Mouse (Mus musculus) MEL (cell line): ENCODE measurements around the gene Osbpl3. TPM values are rescaled to one million over a fixed set of nuclear protein-coding genes. Genes with fewer than 3 reads are reported as not detected.
A peak's percentile ranks its signal among the peaks of the same experiment; 100 is the strongest.

Experiments used
- DNase-seq: peaks from one replicate; pipeline ENCODE4 v3.0.0; 2011; ENCODE audit warnings: low read depth, low spot score
- H3K27ac ChIP-seq: 2 replicates; pipeline ENCODE4 v1.5.1; 2012; ENCODE audit warnings: low read depth, mild to moderate bottlenecking, control low read depth, low read length, moderate library complexity; ENCODE audit not compliant: control insufficient read depth
- H3K27me3 ChIP-seq, 2 experiments: fragments of 150-350 bp in 1 of 2; sonication (generic) in 1 of 2; 2 replicates each; pipeline ENCODE4 v1.6.1; 2012; ENCODE audit warnings: low read length in 2 of 2, mild to moderate bottlenecking in 2 of 2, improper control_type of control experiment in 1 of 2, moderate library complexity in 1 of 2; ENCODE audit not compliant: insufficient read depth in 2 of 2, control insufficient read depth in 1 of 2
- H3K36me3 ChIP-seq, 2 experiments: 2 replicates each; pipeline ENCODE4 v1.6.1; 2012 to 2014; ENCODE audit warnings: low read length in 2 of 2, improper control_type of control experiment in 1 of 2, inconsistent platforms in 1 of 2, mild to moderate bottlenecking in 1 of 2; ENCODE audit not compliant: insufficient read depth in 2 of 2, control insufficient read depth in 1 of 2
- H3K4me1 ChIP-seq, 2 experiments: fragments of 150-350 bp in 1 of 2; sonication (generic) in 1 of 2; 2 replicates each; pipeline ENCODE4 v1.6.1; 2012; ENCODE audit warnings: low read length in 2 of 2, improper control_type of control experiment in 1 of 2, mild to moderate bottlenecking in 1 of 2; ENCODE audit not compliant: insufficient read depth in 2 of 2, control insufficient read depth in 1 of 2
- H3K4me3 ChIP-seq, 2 experiments: fragments of 150-350 bp in 1 of 2; sonication (generic) in 1 of 2; 2 replicates each; pipeline ENCODE4 v1.5.1; 2012; ENCODE audit warnings: low read depth in 2 of 2, low read length in 2 of 2, mild to moderate bottlenecking in 2 of 2, moderate library complexity in 2 of 2, control low read depth in 1 of 2, improper control_type of control experiment in 1 of 2; ENCODE audit not compliant: control insufficient read depth in 1 of 2, insufficient read depth in 1 of 2
- H3K79me2 ChIP-seq: 2 replicates; pipeline ENCODE4 v1.6.1; 2012; ENCODE audit warnings: mild to moderate bottlenecking, low read length, moderate library complexity; ENCODE audit not compliant: control insufficient read depth, poor library complexity, insufficient read depth
- H3K9ac ChIP-seq: 2 replicates; pipeline ENCODE4 v1.6.1; 2012; ENCODE audit warnings: low read depth, mild to moderate bottlenecking, control low read depth, low read length, moderate library complexity; ENCODE audit not compliant: control insufficient read depth, poor library complexity, severe bottlenecking
- H3K9me3 ChIP-seq: fragments of 150-350 bp; sonication (generic); replicated peaks from 2 replicates; pipeline ENCODE4 v1.6.1; 2012; ENCODE audit warnings: mild to moderate bottlenecking, low read length, improper control_type of control experiment, moderate library complexity; ENCODE audit not compliant: insufficient read depth
- CHD1 ChIP-seq: IDR thresholded peaks from 2 replicates; pipeline ENCODE4 v1.6.1; 2012; ENCODE audit warnings: low read depth, mild to moderate bottlenecking, inconsistent platforms, low read length, improper control_type of control experiment
- CTCF ChIP-seq, 3 experiments: IDR thresholded peaks in 2 of 3; conservative IDR thresholded peaks in 1 of 3; 2 replicates each; pipeline ENCODE4 v1.5.1; 2011 to 2012; ENCODE audit warnings: low read length in 3 of 3, low read depth in 2 of 3, mild to moderate bottlenecking in 2 of 3, improper control_type of control experiment in 1 of 3, inconsistent platforms in 1 of 3, mixed read lengths in 1 of 3, moderate library complexity in 1 of 3; ENCODE audit not compliant: control insufficient read depth in 1 of 3, insufficient read depth in 1 of 3, poor library complexity in 1 of 3, severe bottlenecking in 1 of 3
- E2F4 ChIP-seq: IDR thresholded peaks from 2 replicates; pipeline ENCODE4 v1.6.1; 2011; ENCODE audit warnings: low read depth, low read length, improper control_type of control experiment, borderline replicate concordance
- ELF1 ChIP-seq: IDR thresholded peaks from 2 replicates; pipeline ENCODE4 v1.6.1; 2014; ENCODE audit warnings: low read depth, mild to moderate bottlenecking, inconsistent platforms, low read length, improper control_type of control experiment, moderate library complexity
- ETS1 ChIP-seq: IDR thresholded peaks from 2 replicates; pipeline ENCODE4 v1.6.1; 2012; ENCODE audit warnings: low read depth, mild to moderate bottlenecking, inconsistent platforms, low read length, improper control_type of control experiment, moderate library complexity
- GABPA ChIP-seq: IDR thresholded peaks from 2 replicates; pipeline ENCODE4 v1.6.1; 2012; ENCODE audit warnings: low read depth, mild to moderate bottlenecking, inconsistent platforms, low read length, improper control_type of control experiment, moderate library complexity
- GATA1 ChIP-seq: IDR thresholded peaks from 2 replicates; pipeline ENCODE4 v1.6.1; 2011; ENCODE audit warnings: low read depth, low read length, improper control_type of control experiment
- KAT2A ChIP-seq: conservative IDR thresholded peaks from 2 replicates; pipeline ENCODE4 v1.6.1; 2012; ENCODE audit warnings: low read depth, low read length, improper control_type of control experiment, inconsistent platforms
- MAFK ChIP-seq: IDR thresholded peaks from 2 replicates; pipeline ENCODE4 v1.6.1; 2011; ENCODE audit warnings: low read depth, mild to moderate bottlenecking, low read length, improper control_type of control experiment, borderline replicate concordance
- MAX ChIP-seq: IDR thresholded peaks from 2 replicates; pipeline ENCODE4 v1.6.1; 2011; ENCODE audit warnings: low read length, improper control_type of control experiment
- MXI1 ChIP-seq: IDR thresholded peaks from 2 replicates; pipeline ENCODE4 v1.6.1; 2011; ENCODE audit warnings: mild to moderate bottlenecking, low read depth, low read length, improper control_type of control experiment
- MYB ChIP-seq: IDR thresholded peaks from 2 replicates; pipeline ENCODE4 v1.6.1; 2011; ENCODE audit warnings: mild to moderate bottlenecking, low read depth, low read length, improper control_type of control experiment
- NELFE ChIP-seq: IDR thresholded peaks from 2 replicates; pipeline ENCODE4 v1.6.1; 2011; ENCODE audit warnings: low read depth, low read length, improper control_type of control experiment
- NRF1 ChIP-seq: IDR thresholded peaks from 2 replicates; pipeline ENCODE4 v1.6.1; 2014; ENCODE audit warnings: low read depth, mild to moderate bottlenecking, inconsistent platforms, low read length, improper control_type of control experiment, moderate library complexity; ENCODE audit not compliant: poor library complexity, insufficient read depth, severe bottlenecking
- POLR2A ChIP-seq, 2 experiments: IDR thresholded peaks; 2 replicates each; pipeline ENCODE4 v1.6.1; 2011 to 2012; ENCODE audit warnings: low read length in 2 of 2, mild to moderate bottlenecking in 2 of 2, control low read depth in 1 of 2, improper control_type of control experiment in 1 of 2, low read depth in 1 of 2, moderate library complexity in 1 of 2; ENCODE audit not compliant: control insufficient read depth in 1 of 2, insufficient read depth in 1 of 2, poor library complexity in 1 of 2
- POLR2AphosphoS2 ChIP-seq: IDR thresholded peaks from 2 replicates; pipeline ENCODE4 v1.6.1; 2011; ENCODE audit warnings: low read length, improper control_type of control experiment
- POLR2AphosphoS5 ChIP-seq: IDR thresholded peaks from 2 replicates; pipeline ENCODE4 v1.6.1; 2012; ENCODE audit warnings: low read depth, borderline replicate concordance, mild to moderate bottlenecking, inconsistent platforms, low read length, moderate library complexity, mixed read lengths
- RAD21 ChIP-seq: IDR thresholded peaks from 2 replicates; pipeline ENCODE4 v1.6.1; 2011; ENCODE audit warnings: mild to moderate bottlenecking, low read depth, low read length, improper control_type of control experiment
- SMC3 ChIP-seq: IDR thresholded peaks from 2 replicates; pipeline ENCODE4 v1.6.1; 2011; ENCODE audit warnings: low read depth, low read length, improper control_type of control experiment
- TAL1 ChIP-seq: IDR thresholded peaks from 2 replicates; pipeline ENCODE4 v1.6.1; 2012; ENCODE audit warnings: mild to moderate bottlenecking, inconsistent platforms, low read length, moderate library complexity, mixed read lengths
- TBP ChIP-seq: IDR thresholded peaks from 2 replicates; pipeline ENCODE4 v1.8.0; 2011; ENCODE audit warnings: low read depth, low read length, improper control_type of control experiment
- TCF12 ChIP-seq: IDR thresholded peaks from 2 replicates; pipeline ENCODE4 v1.6.1; 2014; ENCODE audit warnings: low read depth, mild to moderate bottlenecking, inconsistent platforms, low read length, improper control_type of control experiment, moderate library complexity
- UBTF ChIP-seq: IDR thresholded peaks from 2 replicates; pipeline ENCODE4 v1.6.1; 2012; ENCODE audit warnings: low read depth, mild to moderate bottlenecking, inconsistent platforms, low read length, improper control_type of control experiment, moderate library complexity, borderline replicate concordance; ENCODE audit not compliant: insufficient read depth
- USF1 ChIP-seq: IDR thresholded peaks from 2 replicates; pipeline ENCODE4 v1.6.1; 2014; ENCODE audit warnings: low read depth, mild to moderate bottlenecking, inconsistent platforms, low read length, improper control_type of control experiment, moderate library complexity
- USF2 ChIP-seq, 2 experiments: IDR thresholded peaks; 2 replicates each; pipeline ENCODE4 v1.6.1; 2011 to 2012; ENCODE audit warnings: improper control_type of control experiment in 2 of 2, low read length in 2 of 2, borderline replicate concordance in 1 of 2, inconsistent platforms in 1 of 2, low read depth in 1 of 2, mild to moderate bottlenecking in 1 of 2; ENCODE audit not compliant: insufficient read depth in 1 of 2
- ZC3H11A ChIP-seq: IDR thresholded peaks from 2 replicates; pipeline ENCODE4 v1.6.1; 2012; ENCODE audit warnings: low read depth, mild to moderate bottlenecking, inconsistent platforms, low read length, improper control_type of control experiment
- ZMIZ1 ChIP-seq: IDR thresholded peaks from 2 replicates; pipeline ENCODE4 v1.6.1; 2012; ENCODE audit warnings: low read depth, mild to moderate bottlenecking, inconsistent platforms, low read length, improper control_type of control experiment, moderate library complexity
- ZNF384 ChIP-seq: IDR thresholded peaks from 2 replicates; pipeline ENCODE4 v1.6.1; 2012; ENCODE audit warnings: low read depth, mild to moderate bottlenecking, inconsistent platforms, low read length, improper control_type of control experiment
- polyA plus RNA-seq, 2 experiments: library from polyadenylated mRNA; stranded (reverse) in 1 of 2; unstranded in 1 of 2; fragments of >175 nt in 1 of 2; fragments of >200 nt in 1 of 2; gene quantifications; 2 replicates each; pipeline versions ENCODE4 v1.2.1 to v1.2.4; 2012; ENCODE audit warnings: low replicate concordance in 2 of 2, low read depth in 1 of 2; ENCODE audit not compliant: insufficient read length in 2 of 2, insufficient read depth in 1 of 2, missing spikeins in 1 of 2
- total RNA-seq: library from RNA; depleted of rRNA; stranded (reverse); fragments of 300-350 nt; gene quantifications from 2 replicates; pipeline ENCODE4 v1.2.3, GENCODE M21; 2012

Osbpl3 gene
- total and polyA plus RNA-seq, 3 experiments = 4.9 to 5.6 TPM; not detected in 1

GRCm38 (mm10) chr6:50437815-50438214 lies 18.2 kb downstream of the Osbpl3 start:
- no peaks in the 10 kb centered on the region for H3K79me2 ChIP-seq
- H3K4me1 ChIP-seq = no peaks in the 10 kb centered on the region
- TF ChIP-seq ZC3H11A (no peak), MYB (no peak), MAFK (no peak), POLR2AphosphoS5 (no peak), RAD21 (no peak), CHD1 (no peak), ZMIZ1 (no peak), NRF1 (no peak), USF1 (no peak), POLR2AphosphoS2 (no peak), ETS1 (no peak)
- no peak overlapping the region for H3K9ac ChIP-seq
- peak; percentile 12 for DNase-seq
- H3K4me3 ChIP-seq = no peak overlapping the region
- no peak overlapping the region for H3K27ac ChIP-seq
- no peaks in the 10 kb centered on the region for H3K36me3 ChIP-seq
- no peaks in the 10 kb centered on the region for H3K27me3 ChIP-seq
- no peaks in the 10 kb centered on the region for H3K9me3 ChIP-seq

- no peaks in the 10 kb centered on the region for H3K27me3 ChIP-seq
- peak; percentile 17 for DNase-seq
Observed at GRCm38 (mm10) chr6:50436661-50437060, 19.3 kb downstream of the Osbpl3 start.

GRCm38 (mm10) chr6:50432491-50432890 lies 23.5 kb downstream of the Osbpl3 start:
- no peak overlapping the region for H3K4me3 ChIP-seq
- no peaks in the 10 kb centered on the region for H3K79me2 ChIP-seq
- H3K9me3 ChIP-seq = no peaks in the 10 kb centered on the region
- no peaks in the 10 kb centered on the region for H3K27me3 ChIP-seq
- H3K9ac ChIP-seq = no peak overlapping the region
- no peaks in the 10 kb centered on the region for H3K36me3 ChIP-seq
- DNase-seq = no peak
- no peaks in the 10 kb centered on the region for H3K4me1 ChIP-seq
- no peak overlapping the region for H3K27ac ChIP-seq
- no peak for TF ChIP-seq USF2 (IDR thresholded peaks at IDR 0.05; ENCODE audit: borderline replicate concordance in 1 of 2, insufficient read depth in 1 of 2, low read depth in 1 of 2, low read length in 2 of 2)
- TF ChIP-seq MAFK = no peak
- TF ChIP-seq KAT2A = no peak
- TF ChIP-seq NELFE = no peak
- TF ChIP-seq ELF1 = no peak
- TF ChIP-seq TBP = no peak
- TF ChIP-seq ZNF384 = no peak
- no peak for TF ChIP-seq GATA1
- no peak for TF ChIP-seq USF1
- no peak for TF ChIP-seq TAL1
- TF ChIP-seq GABPA = no peak
- no peak for TF ChIP-seq CTCF (IDR thresholded peaks at IDR 0.05 in 2 of 3, conservative IDR thresholded peaks at IDR 0.05 in 1 of 3; ENCODE audit: control insufficient read depth in 1 of 3, insufficient read depth in 1 of 3, low read depth in 2 of 3, low read length in 3 of 3, poor library complexity in 1 of 3, severe bottlenecking in 1 of 3)
- TF ChIP-seq MAX = no peak
- TF ChIP-seq POLR2A (IDR thresholded peaks at IDR 0.05; ENCODE audit: control insufficient read depth in 1 of 2, insufficient read depth in 1 of 2, low read depth in 1 of 2, low read length in 2 of 2, poor library complexity in 1 of 2) = no peak
- no peak for TF ChIP-seq MXI1
- no peak for TF ChIP-seq POLR2AphosphoS5
- TF ChIP-seq UBTF = no peak

More at GRCm38 (mm10) chr6:50436661-50437060, 19.3 kb downstream of the Osbpl3 start:
- no peak for TF ChIP-seq ZNF384
- no peak for TF ChIP-seq E2F4
- no peak for TF ChIP-seq MYB
- TF ChIP-seq TCF12 = no peak
- peak; percentile 28 for TF ChIP-seq SMC3
- no peak for TF ChIP-seq GATA1
- TF ChIP-seq CTCF (IDR thresholded peaks at IDR 0.05 in 2 of 3, conservative IDR thresholded peaks at IDR 0.05 in 1 of 3; ENCODE audit: control insufficient read depth in 1 of 3, insufficient read depth in 1 of 3, low read depth in 2 of 3, low read length in 3 of 3, poor library complexity in 1 of 3, severe bottlenecking in 1 of 3) = peak in 1 of 3 experiments; percentile 27; a peak in 2 of 6 replicates
- H3K9ac ChIP-seq = no peak overlapping the region
- no peak overlapping the region for H3K4me3 ChIP-seq
- H3K9me3 ChIP-seq = no peaks in the 10 kb centered on the region
- no peaks in the 10 kb centered on the region for H3K79me2 ChIP-seq
- H3K36me3 ChIP-seq = no peaks in the 10 kb centered on the region
- no peaks in the 10 kb centered on the region for H3K4me1 ChIP-seq
- H3K27ac ChIP-seq = no peak overlapping the region
